Mouse (Mus musculus) layer of hippocampus, adult 2 months (tissue): Measurements from ENCODE around the gene Chd9. TPM values are rescaled to one million over a fixed set of nuclear protein-coding genes. Genes with fewer than 3 reads are reported as not detected.
A peak's percentile ranks its signal among the peaks of the same experiment; 100 is the strongest.

ENCODE experiments used
- DNase-seq, 2 experiments: peaks; one replicate each; pipeline ENCODE4 v3.0.0; 2022; ENCODE audit warnings: low spot score in 2 of 2
- H3K27ac ChIP-seq: fragments of 200-600 bp; 2 replicates; pipeline ENCODE4 v1.8.1; 2022
- H3K4me3 ChIP-seq: fragments of 200-600 bp; 2 replicates; pipeline ENCODE4 v1.8.1; 2022; ENCODE audit warnings: mild to moderate bottlenecking
- CTCF ChIP-seq: fragments of 200-600 bp; conservative IDR thresholded peaks from 2 replicates; pipeline ENCODE4 v1.8.1; 2022; ENCODE audit warnings: antibody characterized with exemption, mild to moderate bottlenecking, moderate library complexity
- total RNA-seq, 2 experiments: library from RNA; stranded (reverse); gene quantifications; 2 replicates each; pipeline ENCODE4 v1.2.3; 2021

Chd9 gene
- total RNA-seq, 2 experiments from 2014 or later = 254 to 256 TPM

- Histone ChIP-seq H3K4me3 (no peak overlapping the region), H3K27ac (peak overlapping the region; percentile 92)
- TF ChIP-seq CTCF = no peak
- no peak for DNase-seq
These were observed 39.8 kb downstream of the Chd9 start for GRCm38 (mm10) chr8:90867911-90868310.

GRCm38 (mm10) chr8:90868334-90868733 is 40.2 kb downstream of the Chd9 start:
- peak; percentile 42 to 51 for DNase-seq
- TF ChIP-seq CTCF = no peak
- no peak overlapping the region for H3K4me3 ChIP-seq
- peak overlapping the region; percentile 92 for H3K27ac ChIP-seq

DNA sequence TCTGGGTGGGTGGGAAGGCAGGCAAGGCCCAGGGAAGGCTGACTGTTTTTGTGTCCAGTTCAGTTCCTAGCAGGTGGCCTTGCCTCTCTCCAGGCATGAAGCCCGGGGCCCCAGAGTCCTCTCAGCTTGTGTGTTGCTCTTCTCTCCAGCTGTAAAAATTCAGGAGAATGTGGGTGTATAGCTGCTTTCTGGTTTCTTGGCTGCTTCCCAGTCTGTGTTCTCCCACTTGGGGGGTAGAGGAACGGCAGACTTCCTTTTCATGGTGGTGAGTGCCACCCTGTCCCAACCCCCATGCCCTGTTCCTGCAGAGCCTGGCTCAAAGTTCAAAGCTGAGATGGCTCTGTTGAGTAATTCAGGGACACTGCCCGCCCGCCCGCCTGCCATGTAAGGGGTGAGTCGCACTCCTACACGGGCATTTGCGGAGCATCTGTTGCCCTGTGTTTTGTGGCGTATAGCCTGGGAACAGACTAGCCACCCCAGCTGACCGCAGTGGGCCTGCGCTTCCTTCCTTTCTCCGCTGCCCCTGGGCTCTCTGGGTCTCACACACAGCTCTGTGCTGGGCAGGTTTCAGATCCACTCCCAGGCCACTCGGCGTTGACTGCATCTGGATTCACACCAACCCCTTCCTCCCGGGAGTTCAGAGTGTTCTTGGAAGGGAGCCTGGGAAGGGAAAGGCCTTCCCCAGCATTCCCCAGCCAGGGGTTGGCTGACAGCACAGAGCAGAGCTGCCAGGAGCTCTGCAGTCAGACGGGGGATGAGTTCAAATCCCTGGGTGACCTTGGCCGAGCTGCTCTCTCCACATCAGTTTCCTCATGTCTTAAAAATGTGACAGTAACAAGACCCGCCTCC is 41.1 kb downstream of the Chd9 start:
- peak overlapping the region; percentile 3; the same call in 1 of the 2 replicates for H3K4me3 ChIP-seq
- peak; percentile 66 to 81 for DNase-seq
- TF ChIP-seq CTCF = no peak
- H3K27ac ChIP-seq = peak overlapping the region; percentile 92

DNA sequence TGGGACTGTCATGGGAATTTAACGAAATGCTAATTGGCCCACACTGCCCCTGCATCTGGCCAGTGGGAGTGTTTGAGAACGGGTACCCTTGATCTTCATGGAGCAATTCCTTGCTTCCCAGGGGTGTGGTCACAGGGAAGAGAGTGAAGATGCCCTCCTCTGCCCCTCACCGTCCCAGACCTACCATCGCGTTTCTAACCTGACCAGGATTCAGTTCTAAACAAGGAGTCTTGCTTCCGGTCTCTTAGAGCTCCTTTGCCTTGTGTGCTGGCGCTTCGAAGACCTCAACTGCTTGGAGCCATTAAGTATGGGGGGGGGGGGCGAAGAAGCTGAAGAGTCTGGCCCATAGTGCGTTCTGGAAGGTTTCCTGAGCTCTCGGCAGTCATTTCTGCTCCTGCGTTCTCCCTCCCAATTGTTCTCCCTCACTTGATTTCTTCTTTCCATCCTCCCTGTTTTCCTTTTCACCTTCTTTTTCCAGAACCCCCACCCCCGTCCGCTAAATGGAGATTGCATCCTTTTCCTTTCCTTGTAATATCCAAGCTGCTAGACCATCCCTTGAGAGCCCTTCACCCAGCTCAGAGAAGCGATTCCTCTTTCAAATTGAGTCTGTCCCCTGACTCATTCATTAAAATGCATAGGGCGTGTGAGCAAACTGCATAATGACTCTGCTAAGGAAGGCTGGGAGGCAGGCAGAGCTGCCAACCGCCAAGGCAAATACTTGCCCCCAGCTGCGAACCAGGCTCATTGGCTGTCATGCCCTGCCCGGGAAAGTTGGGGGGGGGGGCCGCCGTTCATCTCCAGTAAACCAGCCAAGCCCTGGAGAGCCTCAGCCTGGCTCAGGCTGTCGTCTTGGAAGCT is 42.0 kb downstream of the Chd9 start:
- peak overlapping the region; percentile 3; the same call in 1 of the 2 replicates for H3K4me3 ChIP-seq
- H3K27ac ChIP-seq = peak overlapping the region; percentile 92
- peak; percentile 38 to 69 for DNase-seq
- TF ChIP-seq CTCF = no peak

GRCm38 (mm10) chr8:90871375-90872080 is 43.4 kb downstream of the Chd9 start:
- no peak for DNase-seq
- TF ChIP-seq CTCF = no peak
- Histone ChIP-seq H3K27ac (no peak overlapping the region), H3K4me3 (no peak overlapping the region)

DNA sequence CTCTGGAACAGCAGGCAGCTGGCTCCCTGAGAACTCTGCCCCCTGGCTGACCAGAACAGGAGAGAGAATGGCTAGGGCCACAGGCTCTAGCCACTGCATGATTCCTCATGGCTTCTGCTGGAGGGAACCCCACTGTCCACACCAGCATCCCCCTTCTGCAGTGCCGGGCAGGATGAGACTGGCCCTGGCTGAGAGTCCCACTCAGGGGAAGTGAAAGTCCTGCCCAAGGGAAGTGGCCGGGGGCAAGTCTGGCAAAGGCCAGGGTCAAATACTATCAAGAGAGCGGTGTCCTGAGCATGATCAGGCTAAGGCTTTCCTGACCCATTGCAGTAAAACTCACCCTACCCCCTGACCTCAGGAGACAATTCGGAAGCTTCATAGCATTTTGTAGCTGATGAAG is 44.9 kb downstream of the Chd9 start:
- 0 out of 2 replicates have a peak overlapping the region, but pooled peaks have one; percentile 28 for H3K27ac ChIP-seq
- DNase-seq = no peak
- no peak overlapping the region for H3K4me3 ChIP-seq
- 0 out of 2 replicates have a peak, but pooled peaks have one; percentile 5 for TF ChIP-seq CTCF

- DNase-seq = peak; percentile 50 to 67
- no peak for TF ChIP-seq CTCF
- peak overlapping the region; percentile 73 for H3K4me3 ChIP-seq
- peak overlapping the region; percentile 94 for H3K27ac ChIP-seq
These were observed 48.1 kb downstream of the Chd9 start for GRCm38 (mm10) chr8:90876213-90876721.

- peak overlapping the region; percentile 94 for H3K27ac ChIP-seq
- DNase-seq = peak; percentile 36 to 82
- no peak for TF ChIP-seq CTCF
- peak overlapping the region; percentile 73 for H3K4me3 ChIP-seq
These were observed 48.7 kb downstream of the Chd9 start for GRCm38 (mm10) chr8:90876722-90877429.

DNA sequence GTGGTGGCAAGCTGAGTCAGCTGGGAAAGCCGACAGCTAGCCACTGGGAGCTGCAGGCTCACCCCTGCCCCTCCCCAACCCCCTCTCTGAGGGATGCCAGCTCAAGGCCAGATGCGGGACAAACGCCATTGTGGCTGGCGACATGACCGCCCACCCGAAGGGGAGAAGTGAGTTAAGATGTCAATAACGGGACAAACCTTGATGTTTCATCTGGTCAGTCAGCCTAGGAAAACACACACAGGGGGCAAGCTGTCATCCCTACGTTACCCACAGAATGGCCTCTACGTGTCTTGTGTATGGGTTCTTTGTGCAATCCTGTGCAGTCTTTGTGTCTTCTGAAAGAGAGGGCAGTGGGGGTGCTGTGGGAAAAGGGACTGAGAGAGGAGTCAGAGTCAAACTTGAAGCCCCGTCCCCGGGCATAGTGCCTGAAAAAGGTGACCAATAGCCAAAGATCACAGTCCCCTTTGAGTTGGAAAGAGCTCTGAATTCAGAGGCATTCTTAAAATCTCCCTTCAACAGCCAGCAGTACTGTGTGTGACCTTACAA is 49.4 kb downstream of the Chd9 start:
- DNase-seq = no peak
- no peak for TF ChIP-seq CTCF
- Histone ChIP-seq H3K4me3 (peak overlapping the region; percentile 73), H3K27ac (peak overlapping the region; percentile 94)

DNA sequence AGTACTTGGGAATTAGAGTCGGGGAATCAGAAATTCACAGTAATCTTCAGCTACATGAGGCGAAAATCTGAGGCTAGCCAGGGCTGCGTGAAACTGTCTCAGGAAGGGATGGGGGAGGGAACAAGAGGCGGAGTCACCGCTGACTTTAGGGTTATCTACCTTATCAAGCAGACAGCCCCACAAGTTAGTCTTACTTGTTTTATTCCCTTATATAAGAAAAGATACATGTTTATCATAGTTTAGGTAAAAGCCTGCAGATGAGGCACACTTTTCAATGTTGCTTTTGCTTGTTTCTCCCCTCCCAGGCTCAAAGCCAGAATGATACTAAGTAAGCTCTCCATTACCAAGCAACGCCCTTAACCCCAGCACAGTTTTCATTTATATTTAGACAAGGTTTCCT is 50.4 kb downstream of the Chd9 start:
- H3K27ac ChIP-seq = no peak overlapping the region
- TF ChIP-seq CTCF = no peak
- no peak overlapping the region for H3K4me3 ChIP-seq
- DNase-seq = no peak

DNA sequence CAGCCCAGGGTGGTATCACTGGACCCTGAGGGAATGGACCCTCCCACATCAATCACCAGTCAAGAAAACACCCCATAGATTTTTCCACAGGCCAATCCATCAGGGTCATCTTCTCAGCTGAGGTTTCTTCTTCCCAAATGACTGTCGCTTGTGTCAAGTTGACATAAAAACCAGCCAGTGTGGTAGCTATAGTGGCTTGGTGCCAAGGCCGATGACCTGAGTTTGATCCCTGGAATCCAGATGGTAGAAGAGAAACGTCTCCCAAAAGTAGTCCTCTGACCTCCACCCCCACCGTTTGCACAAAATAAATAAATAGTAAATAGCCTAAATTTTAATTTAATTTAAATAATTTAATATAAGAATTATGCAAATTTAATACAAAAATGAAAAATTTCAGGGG is 51.9 kb downstream of the Chd9 start:
- H3K27ac ChIP-seq = no peak overlapping the region
- H3K4me3 ChIP-seq = no peak overlapping the region
- DNase-seq = no peak
- TF ChIP-seq CTCF = no peak
